Mouse (Mus musculus) heart, adult 9 months (tissue): Measurements from ENCODE around the gene Lonp2.

Experiments used
- DNase-seq, 2 experiments: peaks; one replicate each; pipeline ENCODE4 v3.0.0; 2022; ENCODE audit warnings: low spot score in 2 of 2

Lonp2 gene

GRCm38 (mm10) chr8:86745935-86746441 lies 122.1 kb downstream of the Lonp2 start:
- peak; percentile 94 to 96 for DNase-seq

- DNase-seq, result no peak
These were observed 122.7 kb downstream of the Lonp2 start for GRCm38 (mm10) chr8:86746511-86746910.

- DNase-seq, result no peak
These were observed 126.0 kb downstream of the Lonp2 start for GRCm38 (mm10) chr8:86749842-86750241.

DNA sequence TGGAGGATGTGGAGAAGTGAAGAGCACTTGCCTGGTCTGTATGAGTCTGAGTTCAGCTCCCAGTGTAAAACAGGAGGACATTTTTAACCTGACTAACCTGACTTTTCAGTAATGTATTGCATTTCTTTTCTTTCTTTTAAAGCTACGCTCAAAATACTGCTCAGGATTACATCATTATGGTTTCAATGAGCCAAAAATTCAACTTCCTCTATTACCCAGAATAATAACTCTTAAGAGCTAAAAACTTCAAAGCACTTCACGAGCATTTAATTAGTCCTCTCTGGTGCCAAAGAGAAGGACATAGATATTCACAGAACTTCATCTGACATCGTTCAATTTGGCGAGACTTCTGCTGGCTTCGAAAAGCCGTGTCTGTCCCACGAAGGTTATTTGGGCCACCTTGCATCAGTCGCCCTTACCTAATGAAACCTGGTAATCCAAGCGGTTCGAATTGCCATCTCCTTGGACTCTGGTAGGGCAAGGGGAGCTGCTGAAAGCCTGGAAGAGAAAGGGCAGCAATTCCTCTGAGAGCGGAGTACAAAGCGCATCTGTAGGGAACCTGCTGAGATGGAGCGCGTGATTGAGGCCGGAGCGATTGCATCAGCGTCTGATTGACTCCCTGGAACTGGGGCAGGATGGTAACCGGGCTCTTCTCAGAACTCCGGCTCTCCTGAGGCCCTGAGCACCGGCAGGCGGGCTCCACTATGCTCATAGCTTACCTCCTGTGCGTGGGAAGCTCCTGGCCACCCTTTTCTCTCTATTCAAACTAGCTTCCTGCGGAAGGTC lies 133.3 kb downstream of the Lonp2 start:
- peak; percentile 30 to 33 for DNase-seq

- DNase-seq, result no peak
These were observed 134.8 kb downstream of the Lonp2 start for GRCm38 (mm10) chr8:86758651-86759050.

GRCm38 (mm10) chr8:86759090-86759491 lies 135.2 kb downstream of the Lonp2 start:
- no peak for DNase-seq

DNA sequence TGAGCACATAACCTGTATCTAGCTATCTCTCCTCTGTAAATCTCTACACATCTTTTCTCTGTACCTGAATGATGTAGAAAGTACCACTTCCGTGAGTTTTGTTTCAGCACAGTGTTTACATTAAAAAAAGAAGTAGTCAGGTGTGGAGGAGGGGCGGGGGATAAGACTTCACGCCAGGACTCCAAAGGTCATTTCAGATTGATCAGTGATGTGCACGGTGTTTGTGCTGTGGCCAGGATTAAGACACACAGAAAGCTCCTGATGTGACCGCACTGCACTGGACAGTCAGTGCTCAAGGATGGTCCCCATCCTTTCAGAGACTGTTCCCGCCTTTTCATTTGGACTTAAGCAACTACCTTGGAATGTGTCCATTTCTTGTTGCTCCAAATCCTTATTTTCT lies 136.9 kb downstream of the Lonp2 start:
- no peak for DNase-seq

DNA sequence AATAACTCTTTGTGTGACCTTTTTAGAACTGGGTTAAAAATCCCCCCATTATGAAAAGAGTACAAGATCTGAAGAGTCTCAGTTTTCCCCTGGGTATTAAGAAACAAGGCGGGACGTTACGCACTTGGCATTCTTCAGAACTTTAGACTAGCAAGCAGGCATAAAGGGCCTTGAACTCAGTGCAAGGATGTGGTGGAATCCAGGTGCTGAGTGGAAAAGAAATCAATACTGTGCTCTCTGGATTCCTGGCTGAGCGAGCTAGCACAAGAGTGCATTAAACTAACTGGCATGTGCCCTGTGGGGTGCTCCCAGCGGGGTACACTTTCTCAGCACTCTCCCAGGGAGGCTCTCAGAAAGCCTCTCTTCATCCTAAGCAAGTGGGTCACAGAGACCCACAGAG lies 139.0 kb downstream of the Lonp2 start:
- no peak for DNase-seq

- DNase-seq, result no peak
These were observed 141.3 kb downstream of the Lonp2 start for GRCm38 (mm10) chr8:86765155-86765554.

DNA sequence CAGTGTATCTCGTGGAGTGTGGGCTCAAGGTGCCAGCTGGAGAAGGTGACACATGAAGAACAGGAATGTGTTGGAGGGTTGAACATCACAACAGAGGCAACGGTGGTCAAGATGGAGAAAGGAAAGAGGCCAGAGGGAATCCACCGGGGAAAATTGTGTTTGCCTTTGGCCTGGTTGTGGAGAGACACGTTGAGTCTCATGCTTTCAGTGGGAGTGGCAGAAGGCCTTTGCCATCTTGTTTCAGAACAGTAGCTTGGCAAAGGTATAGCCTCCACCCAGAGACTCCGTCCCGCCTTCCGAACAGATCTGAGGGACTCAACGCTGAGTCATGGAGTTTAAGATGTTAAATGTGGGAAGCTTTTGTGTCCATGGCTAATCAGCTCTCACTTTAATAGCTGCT lies 141.8 kb downstream of the Lonp2 start:
- no peak for DNase-seq

GRCm38 (mm10) chr8:86766548-86767211 lies 142.8 kb downstream of the Lonp2 start:
- DNase-seq, result peak in 1 of 2 experiments; percentile 50

GRCm38 (mm10) chr8:86768499-86768898 lies 144.7 kb downstream of the Lonp2 start:
- peak; percentile 49 to 76 for DNase-seq

DNA sequence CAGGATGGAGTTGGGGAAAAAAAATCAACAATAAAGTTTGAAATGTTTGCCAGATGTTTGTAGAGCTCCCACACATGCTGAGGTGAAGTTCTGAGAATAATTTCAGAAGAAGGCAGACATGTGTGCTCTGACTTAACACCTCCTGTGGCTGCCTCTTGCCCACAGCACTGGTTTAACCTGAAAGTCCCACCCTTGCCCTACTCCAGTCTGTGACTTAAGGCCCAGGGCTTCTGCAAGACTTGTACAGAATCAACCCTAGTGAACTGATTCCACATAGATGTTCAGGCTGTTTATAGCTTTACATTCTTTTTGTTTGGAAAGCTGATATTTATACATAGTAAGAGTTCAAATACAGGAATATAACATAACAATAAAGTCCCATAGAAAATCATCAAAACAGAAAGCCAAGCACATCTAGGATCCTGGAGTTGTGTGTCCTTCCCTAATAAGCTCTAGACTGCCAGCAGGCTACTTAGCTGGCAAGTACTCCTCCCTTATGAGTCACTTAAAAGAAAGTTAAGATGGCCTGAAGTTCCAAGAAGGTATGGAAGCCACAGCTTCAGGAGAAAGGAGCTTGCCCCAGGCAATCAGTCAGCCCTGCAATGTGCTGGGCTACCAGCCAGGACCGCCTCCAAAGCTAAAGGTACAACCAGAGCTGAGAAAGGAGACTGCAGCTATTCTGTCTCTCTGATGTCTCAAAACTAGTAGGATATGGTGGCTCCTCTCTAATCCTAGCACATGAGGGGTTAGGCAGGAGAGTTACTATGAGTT lies 146.3 kb downstream of the Lonp2 start:
- no peak for DNase-seq
